In genomic region chr15:100826076-100826475, GRCm38 (mm10) we compare ENCODE assay signal across 22 mouse cellular contexts. TPM values are rescaled to one million over a fixed set of nuclear protein-coding genes. Genes with fewer than 3 reads are reported as not detected.
DNase-seq lines count a peak whose midpoint lies in the region; ATAC-seq lines count a peak whose summit lies in the region.
"Had no signal": no experiment of that assay in that cellular context is flagged by ENCODE, and none has a peak within 500 bp of the region (broad histone marks: within the 10 kb centered on the region; RNA-seq: fewer than 3 reads in every experiment).

No protein-coding gene starts in this region.

- no peak overlapping the region for H3K9ac ChIP-seq in forebrain, embryonic 13.5 days
- H3K9ac ChIP-seq: embryonic facial prominence, embryonic 15.5 days; heart, embryonic 15.5 days; limb, embryonic 12.5 days; liver, embryonic 13.5 days; lung, embryonic 14.5 days had no signal

- no peak for DNase-seq in forebrain, embryonic 10.5 days (ENCODE audit: extremely low spot score, low spot score)
- DNase-seq in left cerebral cortex, adult 18-20 months (ENCODE audit: low spot score in 2 of 2) = peak; percentile 36
- DNase-seq in left cerebral cortex, adult 11 months (ENCODE audit: low spot score) = no peak
- DNase-seq in left cerebral cortex, postnatal 36 days (ENCODE audit: low spot score in 2 of 2) = peak; percentile 48 to 49
- DNase-seq in embryo, embryonic 9.5 days (ENCODE audit: extremely low spot score) = no peak
- no peak for DNase-seq in spleen, postnatal 10 days (ENCODE audit: low spot score in 2 of 2)
- DNase-seq: adrenal gland, postnatal 25 days; cerebellum, adult 9-10 months; embryo, embryonic 11 days; gastrocnemius, postnatal 25 days; heart, postnatal 4 days; kidney, adult 11 months; liver, embryonic 13.5 days; lung, embryonic 14.5 days; spleen, adult 18-20 months; thymus, postnatal 36 days had no signal

- intact Hi-C loops in left cerebral cortex, postnatal 36 days (cut with DNase I) = no loop called here

- no peaks in the 10 kb centered on the region for H3K36me3 ChIP-seq in forebrain, embryonic 13.5 days (ENCODE audit: poor library complexity, severe bottlenecking)
- no peaks in the 10 kb centered on the region for H3K36me3 ChIP-seq in forebrain, embryonic 10.5 days (replicated peaks)
- H3K36me3 ChIP-seq: embryonic facial prominence, embryonic 15.5 days; heart, embryonic 15.5 days; limb, embryonic 12.5 days; liver, embryonic 13.5 days; midbrain, embryonic 10.5 days had no signal

- peaks cover 18% of the 10 kb centered on the region for H3K27me3 ChIP-seq in forebrain, embryonic 13.5 days
- H3K27me3 ChIP-seq in forebrain, embryonic 10.5 days (ENCODE audit: poor library complexity, severe bottlenecking) = peaks cover 41% of the 10 kb centered on the region

- ATAC-seq in forebrain, embryonic 13.5 days = peak; percentile 10; the same call in 1 of the 2 replicates

- H3K4me2 ChIP-seq in forebrain, embryonic 13.5 days = no peak overlapping the region
- H3K4me2 ChIP-seq: heart, embryonic 15.5 days; liver, embryonic 13.5 days; lung, embryonic 14.5 days had no signal

- WGBS in forebrain, embryonic 13.5 days = 84% methylated on average over 8 of the region's 8 CpGs
- 90% methylated on average over 8 of the region's 8 CpGs for WGBS in forebrain, embryonic 10.5 days

- H3K9me3 ChIP-seq in forebrain, embryonic 13.5 days (replicated peaks) = 0 out of 2 replicates have a peak, but pooled peaks cover 6% of the 10 kb centered on the region
- no peaks in the 10 kb centered on the region for H3K9me3 ChIP-seq in forebrain, embryonic 10.5 days
- H3K9me3 ChIP-seq: embryonic facial prominence, embryonic 15.5 days; heart, embryonic 15.5 days; liver, embryonic 13.5 days; midbrain, embryonic 10.5 days had no signal

- H3K27ac ChIP-seq in forebrain, embryonic 13.5 days = no peak overlapping the region
- H3K27ac ChIP-seq in forebrain, embryonic 10.5 days = no peak overlapping the region
- H3K27ac ChIP-seq: embryonic facial prominence, embryonic 15.5 days; heart, embryonic 15.5 days; kidney, postnatal 0 days; limb, embryonic 12.5 days; liver, embryonic 13.5 days; midbrain, embryonic 10.5 days had no signal

- peaks cover 6% of the 10 kb centered on the region for H3K4me1 ChIP-seq in forebrain, embryonic 13.5 days
- H3K4me1 ChIP-seq in forebrain, embryonic 10.5 days = peaks cover 14% of the 10 kb centered on the region
- H3K4me1 ChIP-seq: heart, embryonic 15.5 days; liver, embryonic 13.5 days had no signal

- H3K4me3 ChIP-seq in forebrain, embryonic 13.5 days = no peak overlapping the region
- H3K4me3 ChIP-seq in forebrain, embryonic 10.5 days = no peak overlapping the region
- H3K4me3 ChIP-seq: embryonic facial prominence, embryonic 15.5 days; heart, embryonic 15.5 days; liver, embryonic 13.5 days had no signal

RNA-seq across cellular contexts. Expression of gene Scn8a, which starts 43.6 kb away (rescaled TPM):
- polyA plus RNA-seq in forebrain, embryonic 13.5 days (2015; fragmentation: Nextera tagmentation; extraction: Ambion mirVana) = 13.3 and 17.1 TPM in 2 replicates
- polyA plus RNA-seq in forebrain, embryonic 10.5 days (2016; fragmentation: Nextera tagmentation; extraction: Ambion mirVana) = 9.0 and 11.0 TPM in 2 replicates
- 100 to 1,000 TPM; 197 to 226 TPM for total RNA-seq in left cerebral cortex, adult 18-20 months (2021)
- 100 to 1,000 TPM; 222 to 250 TPM for total RNA-seq in left cerebral cortex, postnatal 36 days (2021)

Comparison
In these comparisons a context has a peak if more than half of its experiments do, and no peak if none do; other contexts are left out.
1. DNase-seq: peak in left cerebral cortex, adult 18-20 months (2 of 2) and left cerebral cortex, postnatal 36 days (2 of 2); none in forebrain, embryonic 10.5 days (single experiment), left cerebral cortex, adult 11 months (single experiment), embryo, embryonic 9.5 days (single experiment) and spleen, postnatal 10 days (0 of 2).